Mouse (Mus musculus): ENCODE data around the gene Tssk4.

GRCm38 (mm10) chr14:55608339-55608738, 41.6 kb upstream of the Tssk4 start:
- TF ChIP-seq CTCF (IDR thresholded peaks at IDR 0.05; ENCODE audit: low read depth): no peak
- no peak for TF ChIP-seq EP300 (optimal IDR thresholded peaks at IDR 0.05)
